Mouse (Mus musculus) forebrain, embryonic 11.5 days (tissue): ENCODE data around the gene Epp13. TPM values are rescaled to one million over a fixed set of nuclear protein-coding genes. Genes with fewer than 3 reads are reported as not detected.
"Not testable (repeated sequence)": the region's sequence is repeated elsewhere in the genome, so short reads cannot be mapped to it uniquely, and the experiment has no call there.

Experiments
- ATAC-seq: fragments of 200-750 bp; cut with Nextera tagmentation; replicated peaks from 2 replicates; pipeline ENCODE4 v1.8.0; 2017; ENCODE audit warnings: moderate TSS enrichment; ENCODE audit not compliant: low FRiP score
- DNase-seq: peaks from one replicate; pipeline ENCODE4 v3.0.0-alpha.2; 2017; ENCODE audit warnings: low spot score
- H3K27ac ChIP-seq: fragments of 300-500 bp; sonication (generic); 2 replicates; pipeline ENCODE4 v1.5.1; 2014; ENCODE audit warnings: low read depth, low read length
- H3K27me3 ChIP-seq: fragments of 300-500 bp; sonication (generic); 2 replicates; pipeline ENCODE4 v1.6.1; 2014; ENCODE audit warnings: mild to moderate bottlenecking, low read length, mixed read lengths; ENCODE audit not compliant: control insufficient read depth, insufficient read depth
- H3K36me3 ChIP-seq: fragments of 300-500 bp; sonication (generic); 2 replicates; pipeline ENCODE4 v1.6.1; 2014; ENCODE audit warnings: mild to moderate bottlenecking, low read length, moderate library complexity, mixed read lengths; ENCODE audit not compliant: control insufficient read depth, insufficient read depth
- H3K4me1 ChIP-seq: fragments of 300-500 bp; sonication (generic); replicated peaks from 2 replicates; pipeline ENCODE4 v1.6.1; 2014; ENCODE audit warnings: low read length, mixed read lengths; ENCODE audit not compliant: control insufficient read depth, insufficient read depth
- H3K4me2 ChIP-seq: fragments of 300-500 bp; sonication (generic); 2 replicates; pipeline ENCODE4 v1.6.1; 2014; ENCODE audit warnings: low read depth, mild to moderate bottlenecking, low read length, moderate library complexity, mixed read lengths; ENCODE audit not compliant: severe bottlenecking
- H3K4me3 ChIP-seq: fragments of 300-500 bp; sonication (generic); 2 replicates; pipeline ENCODE4 v1.5.1; 2014; ENCODE audit warnings: low read depth, low read length
- H3K9ac ChIP-seq: fragments of 300-500 bp; sonication (generic); 2 replicates; pipeline ENCODE4 v1.6.1; 2014; ENCODE audit warnings: low read length
- H3K9me3 ChIP-seq: fragments of 300-500 bp; sonication (generic); 2 replicates; pipeline ENCODE4 v1.6.1; 2016; ENCODE audit warnings: low read length, mixed read lengths; ENCODE audit not compliant: control insufficient read depth
- WGBS: fragments of 180-500 bp; shearing (Covaris S2); extraction: QIAGEN DNeasy Blood & Tissue Kit; methylation state at CpG from one replicate; pipeline ENCODE4 v1.1.7; 2014; 5-methylcytosine and 5-hydroxymethylcytosine counted together
- polyA plus RNA-seq: library from polyadenylated mRNA; unstranded; fragments of >200 nt; fragmentation: Nextera tagmentation; extraction: Ambion mirVana; gene quantifications from 2 replicates; pipeline ENCODE4 v1.2.1, GENCODE M21; 2014

The Epp13 gene
- not detected in 2 replicates for polyA plus RNA-seq

GRCm38 (mm10) chr7:6252410-6252809, at the start of gene Epp13:
Gene Epp13, plus strand, starts transcription at chr7:6252710.
- DNase-seq (no peak), ATAC-seq (no peak)
- Histone ChIP-seq H3K9ac (no peak within 1 kb of the TSS), H3K4me3 (no peak within 1 kb of the TSS), H3K36me3 (no peaks in the 10 kb centered on the region), H3K4me2 (no peak within 1 kb of the TSS), H3K27ac (no peak within 1 kb of the TSS), H3K27me3 (no peaks in the 10 kb centered on the region), H3K4me1 (no peaks in the 10 kb centered on the region), H3K9me3 (peaks cover 2% of the 10 kb centered on the region; the same call in 1 of the 2 replicates)
- WGBS, result 89% methylated on average over 6 of the region's 6 CpGs

GRCm38 (mm10) chr7:6204200-6204599, 48.3 kb upstream of the Epp13 start:
- H3K9ac ChIP-seq, result no peak overlapping the region
- no peak overlapping the region for H3K4me2 ChIP-seq
- H3K27me3 ChIP-seq, result no peaks in the 10 kb centered on the region
- no peak overlapping the region for H3K27ac ChIP-seq
- ATAC-seq (no peak), DNase-seq (no peak)
- 0 out of 2 replicates have a peak, but pooled peaks cover 2% of the 10 kb centered on the region for H3K9me3 ChIP-seq
- 83% methylated on average over 3 of the region's 3 CpGs for WGBS
- H3K36me3 ChIP-seq, result no peaks in the 10 kb centered on the region
- H3K4me1 ChIP-seq, result no peaks in the 10 kb centered on the region
- no peak overlapping the region for H3K4me3 ChIP-seq

GRCm38 (mm10) chr7:6213144-6213543, 39.4 kb upstream of the Epp13 start:
- Histone ChIP-seq H3K4me1 (no peaks in the 10 kb centered on the region), H3K27me3 (no peaks in the 10 kb centered on the region), H3K4me2 (no peak overlapping the region), H3K9ac (no peak overlapping the region), H3K9me3 (peaks cover 5% of the 10 kb centered on the region; the same call in 1 of the 2 replicates), H3K36me3 (no peaks in the 10 kb centered on the region), H3K4me3 (no peak overlapping the region), H3K27ac (no peak overlapping the region)
- no peak for ATAC-seq
- 47% methylated on average over 5 of the region's 5 CpGs for WGBS
- no peak for DNase-seq

GRCm38 (mm10) chr7:6214691-6215090, 37.8 kb upstream of the Epp13 start:
- not testable (repeated sequence) for H3K4me3 ChIP-seq, H3K36me3 ChIP-seq, H3K27ac ChIP-seq, ATAC-seq, DNase-seq, H3K9me3 ChIP-seq, H3K9ac ChIP-seq, H3K27me3 ChIP-seq, H3K4me1 ChIP-seq, H3K4me2 ChIP-seq
- 81% methylated on average over 3 of the region's 4 CpGs for WGBS

- no peak overlapping the region for H3K4me2 ChIP-seq
- H3K9ac ChIP-seq, result no peak overlapping the region
- H3K9me3 ChIP-seq, result no peaks in the 10 kb centered on the region; the same call in 1 of the 2 replicates
- no peaks in the 10 kb centered on the region for H3K36me3 ChIP-seq
- no peak overlapping the region for H3K27ac ChIP-seq
- no peaks in the 10 kb centered on the region for H3K27me3 ChIP-seq
- ATAC-seq (no peak), DNase-seq (no peak)
- H3K4me3 ChIP-seq, result no peak overlapping the region
- no peaks in the 10 kb centered on the region for H3K4me1 ChIP-seq
- WGBS, result 41% methylated on average over 3 of the region's 3 CpGs
Observed at GRCm38 (mm10) chr7:6220147-6220546, 32.4 kb upstream of the Epp13 start.

- DNase-seq (no peak), ATAC-seq (no peak)
- 92% methylated on average over 12 of the region's 12 CpGs for WGBS
Observed at GRCm38 (mm10) chr7:6221978-6222377, 30.5 kb upstream of the Epp13 start, which contains the start of gene Zscan5b. Gene Zscan5b, plus strand, starts transcription at chr7:6222278.

GRCm38 (mm10) chr7:6228491-6228890, 24.0 kb upstream of the Epp13 start:
- H3K9me3 ChIP-seq, ATAC-seq, H3K4me2 ChIP-seq, H3K27ac ChIP-seq, H3K27me3 ChIP-seq, H3K36me3 ChIP-seq, H3K4me1 ChIP-seq, H3K9ac ChIP-seq, H3K4me3 ChIP-seq, DNase-seq: not testable (repeated sequence)
- WGBS, result 58% methylated on average over 8 of the region's 8 CpGs

More at GRCm38 (mm10) chr7:6221978-6222377, 30.5 kb upstream of the Epp13 start, which contains the start of gene Zscan5b:
- no peaks in the 10 kb centered on the region for H3K36me3 ChIP-seq
- H3K4me1 ChIP-seq, result no peaks in the 10 kb centered on the region
- H3K27ac ChIP-seq, result no peak within 1 kb of the TSS
- H3K9me3 ChIP-seq, result no peaks in the 10 kb centered on the region; the same call in 1 of the 2 replicates
- no peak within 1 kb of the TSS for H3K4me2 ChIP-seq
- no peak within 1 kb of the TSS for H3K4me3 ChIP-seq
- H3K9ac ChIP-seq, result no peak within 1 kb of the TSS
- no peaks in the 10 kb centered on the region for H3K27me3 ChIP-seq

- Histone ChIP-seq H3K9me3 (no peaks in the 10 kb centered on the region; the same call in 1 of the 2 replicates), H3K36me3 (no peaks in the 10 kb centered on the region), H3K27ac (no peak overlapping the region), H3K4me1 (no peaks in the 10 kb centered on the region), H3K4me3 (no peak overlapping the region), H3K9ac (no peak overlapping the region), H3K27me3 (no peaks in the 10 kb centered on the region), H3K4me2 (no peak overlapping the region)
- WGBS, result 49% methylated on average over 11 of the region's 11 CpGs
- DNase-seq (no peak), ATAC-seq (no peak)
Observed at GRCm38 (mm10) chr7:6239787-6240186, 12.7 kb upstream of the Epp13 start.

- not testable (repeated sequence) for H3K36me3 ChIP-seq, H3K4me2 ChIP-seq, H3K27me3 ChIP-seq, H3K27ac ChIP-seq, H3K9ac ChIP-seq, H3K9me3 ChIP-seq, H3K4me1 ChIP-seq, H3K4me3 ChIP-seq, ATAC-seq
- DNase-seq, result peak; percentile 52
- WGBS, result 14% methylated on average over 1 of the region's 1 CpGs
Observed at GRCm38 (mm10) chr7:6240841-6241425, 11.6 kb upstream of the Epp13 start.
